Mouse (Mus musculus) myocyte (in vitro differentiated cells): ENCODE measurements around the gene Cmtm2b. TPM values are rescaled to one million over a fixed set of nuclear protein-coding genes. Genes with fewer than 3 reads are reported as not detected.

Experiments
- H3K27me3 ChIP-seq: one replicate; pipeline ENCODE4 v1.6.1; 2011; ENCODE audit not compliant: control insufficient read depth, insufficient read depth, insufficient read length
- H3K36me3 ChIP-seq: one replicate; pipeline ENCODE4 v1.6.1; 2011; ENCODE audit not compliant: control insufficient read depth, insufficient read depth
- H3K4me2 ChIP-seq: one replicate; pipeline ENCODE4 v1.6.1; 2011; ENCODE audit warnings: low read depth, control low read depth
- H3K4me3 ChIP-seq: one replicate; pipeline ENCODE4 v1.5.1; 2011; ENCODE audit warnings: mild to moderate bottlenecking, control low read depth, moderate library complexity
- H3K79me2 ChIP-seq: one replicate; pipeline ENCODE4 v1.6.1; 2011; ENCODE audit not compliant: control insufficient read depth, insufficient read depth
- H3ac ChIP-seq: one replicate; pipeline ENCODE4 v1.6.1; 2011; ENCODE audit not compliant: control insufficient read depth, insufficient read length
- CEBPB ChIP-seq: IDR thresholded peaks from 2 replicates; pipeline ENCODE4 v1.6.1; 2011; ENCODE audit warnings: mild to moderate bottlenecking, moderate library complexity; ENCODE audit not compliant: poor library complexity, insufficient read depth, severe bottlenecking
- E2F4 ChIP-seq: IDR thresholded peaks from one replicate; pipeline ENCODE4 v1.6.1; 2011; ENCODE audit warnings: mild to moderate bottlenecking, control low read depth, moderate library complexity; ENCODE audit not compliant: insufficient read depth
- MAX ChIP-seq: IDR thresholded peaks from one replicate; pipeline ENCODE4 v1.6.1; 2011; ENCODE audit warnings: low read depth, mild to moderate bottlenecking, control low read depth
- MYOD1 ChIP-seq, 3 experiments: IDR thresholded peaks; one replicate each; pipeline ENCODE4 v1.6.1; 2011; ENCODE audit warnings: control low read depth in 2 of 3, low read depth in 2 of 3, mild to moderate bottlenecking in 2 of 3, moderate library complexity in 1 of 3; ENCODE audit not compliant: insufficient read length in 2 of 3, control insufficient read depth in 1 of 3
- MYOG ChIP-seq, 3 experiments: IDR thresholded peaks; one replicate each; pipeline ENCODE4 v1.6.1; 2011; ENCODE audit warnings: control low read depth in 2 of 3, low read depth in 2 of 3, mild to moderate bottlenecking in 2 of 3; ENCODE audit not compliant: insufficient read length in 2 of 3, control insufficient read depth in 1 of 3, insufficient read depth in 1 of 3
- POLR2A ChIP-seq: IDR thresholded peaks from one replicate; pipeline ENCODE4 v1.6.1; 2011; ENCODE audit warnings: low read depth, mild to moderate bottlenecking, control low read depth, moderate library complexity; ENCODE audit not compliant: insufficient read length
- POLR2AphosphoS2 ChIP-seq: IDR thresholded peaks from one replicate; pipeline ENCODE4 v1.6.1; 2011; ENCODE audit warnings: low read depth, control low read depth; ENCODE audit not compliant: insufficient read length
- REST ChIP-seq: IDR thresholded peaks from one replicate; pipeline ENCODE4 v1.6.1; 2011; ENCODE audit warnings: mild to moderate bottlenecking, control low read depth, moderate library complexity; ENCODE audit not compliant: insufficient read depth, insufficient read length
- SRF ChIP-seq: IDR thresholded peaks from one replicate; pipeline ENCODE4 v1.6.1; 2011; ENCODE audit warnings: low read depth; ENCODE audit not compliant: control insufficient read depth, insufficient read length
- TCF12 ChIP-seq: IDR thresholded peaks from one replicate; pipeline ENCODE4 v1.6.1; 2011; ENCODE audit warnings: mild to moderate bottlenecking, control low read depth; ENCODE audit not compliant: poor library complexity, insufficient read depth, severe bottlenecking
- TCF3 ChIP-seq: IDR thresholded peaks from one replicate; pipeline ENCODE4 v1.6.1; 2011; ENCODE audit warnings: low read depth, control low read depth; ENCODE audit not compliant: insufficient read length
- USF1 ChIP-seq: IDR thresholded peaks from one replicate; pipeline ENCODE4 v1.6.1; 2011; ENCODE audit warnings: low read depth, mild to moderate bottlenecking, control low read depth, moderate library complexity
- polyA plus RNA-seq: library from polyadenylated mRNA; unstranded; fragments of >200 nt; fragmentation: generic; extraction: Trizol; gene quantifications from one replicate; pipeline ENCODE4 v1.2.1, GENCODE M21; 2012; ENCODE audit warnings: missing spikeins

Gene Cmtm2b
- polyA plus RNA-seq, 1 experiment = not detected

DNA sequence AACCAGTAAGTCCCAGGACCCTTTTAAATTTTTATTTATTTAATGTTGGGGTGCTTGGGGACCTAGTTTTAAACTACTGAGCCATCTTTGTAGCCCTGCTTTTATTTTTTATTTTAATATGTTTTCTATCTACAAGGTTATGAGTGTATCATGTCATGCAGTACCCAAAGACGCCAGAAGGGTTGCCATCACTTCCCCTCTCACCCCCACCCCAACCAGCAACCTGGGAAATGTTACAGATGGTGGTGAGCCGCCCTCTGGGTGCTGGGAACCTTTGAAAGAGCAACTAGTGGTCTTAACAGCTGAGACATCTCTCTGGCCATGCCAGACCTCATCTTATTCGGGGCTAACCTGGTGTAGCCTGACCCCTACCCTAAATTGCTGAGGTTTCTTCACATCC lies 15.9 kb downstream of the Cmtm2b start:
- no peak overlapping the region for H3ac ChIP-seq
- TF ChIP-seq REST = no peak
- no peak for TF ChIP-seq POLR2A
- TF ChIP-seq MYOG (IDR thresholded peaks at IDR 0.05; ENCODE audit: control insufficient read depth in 1 of 3, insufficient read depth in 1 of 3, insufficient read length in 2 of 3, low read depth in 2 of 3) = no peak
- TF ChIP-seq USF1 = no peak
- no peak for TF ChIP-seq TCF12
- TF ChIP-seq E2F4 = no peak
- H3K4me2 ChIP-seq = no peak overlapping the region
- no peaks in the 10 kb centered on the region for H3K27me3 ChIP-seq
- no peak overlapping the region for H3K4me3 ChIP-seq
- no peaks in the 10 kb centered on the region for H3K79me2 ChIP-seq
- no peaks in the 10 kb centered on the region for H3K36me3 ChIP-seq

DNA sequence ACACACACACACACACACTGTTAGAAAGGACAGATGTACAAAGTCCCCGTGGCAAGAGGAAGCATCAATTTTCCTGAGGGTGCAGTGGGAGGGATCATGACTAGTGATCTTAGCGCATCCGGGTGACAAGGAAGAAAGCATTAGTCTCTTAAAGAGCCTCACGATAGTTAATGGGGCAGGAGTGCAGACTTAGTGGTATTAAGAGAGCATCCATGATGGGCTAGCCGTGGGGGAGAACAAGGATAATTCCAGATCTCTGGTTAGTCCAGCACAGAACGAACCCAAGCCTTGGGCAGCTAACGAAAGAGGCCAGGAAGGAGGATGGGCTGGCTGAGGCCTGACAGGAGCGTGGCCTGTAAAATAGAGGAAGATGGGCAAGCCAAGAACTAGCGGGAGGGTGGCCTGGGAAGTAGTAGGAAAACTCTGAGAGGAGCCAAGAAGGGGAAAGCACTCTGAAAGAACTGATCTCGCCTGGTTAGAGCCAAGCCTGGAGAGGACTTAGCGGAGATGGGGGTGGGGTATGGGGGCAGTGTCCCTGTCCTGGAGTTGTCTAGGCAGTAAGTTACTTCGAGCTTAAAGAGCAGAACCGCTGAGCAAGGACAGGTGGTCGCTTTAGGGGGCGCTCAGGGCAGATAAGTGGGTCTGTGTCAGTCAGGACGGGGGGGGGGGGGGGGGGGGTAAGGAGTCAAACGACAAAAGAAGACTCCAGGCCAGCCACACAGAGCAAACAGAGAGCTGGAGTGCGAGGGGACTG lies 17.4 kb downstream of the Cmtm2b start, which contains the start of gene Cmtm3:
Gene Cmtm3, plus strand, starts transcription at position 182 of the 754 bp plus-strand sequence.
- no peaks in the 10 kb centered on the region for H3K79me2 ChIP-seq

DNA sequence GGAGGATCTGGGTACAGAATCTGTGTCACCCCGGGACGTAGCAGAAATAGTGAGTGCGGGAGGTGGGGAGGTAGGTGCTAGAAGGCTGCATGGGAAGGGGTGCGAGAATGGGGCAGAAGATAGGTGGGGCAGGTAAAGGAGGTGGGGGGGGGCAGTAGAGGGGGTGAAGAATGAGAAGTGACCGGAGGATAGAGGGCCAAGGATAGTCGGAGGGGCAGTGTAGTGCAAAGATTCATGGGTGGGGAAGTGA lies 17.9 kb downstream of the Cmtm2b start:
- H3ac ChIP-seq = peak overlapping the region; percentile 28
- peak overlapping the region; percentile 68 for H3K4me3 ChIP-seq
- no peaks in the 10 kb centered on the region for H3K36me3 ChIP-seq

More for the DNA sequence above, 17.4 kb downstream of the Cmtm2b start, which contains the start of gene Cmtm3:
- Histone ChIP-seq H3K4me2 (peak within 1 kb of the TSS; percentile 89), H3K4me3 (peak within 1 kb of the TSS; percentile 68), H3K36me3 (no peaks in the 10 kb centered on the region), H3ac (peak within 1 kb of the TSS; percentile 28), H3K27me3 (no peaks in the 10 kb centered on the region)
- TF ChIP-seq TCF3 (no peak), SRF (no peak), TCF12 (no peak), E2F4 (no peak), CEBPB (no peak), REST (no peak), POLR2A (no peak)

DNA sequence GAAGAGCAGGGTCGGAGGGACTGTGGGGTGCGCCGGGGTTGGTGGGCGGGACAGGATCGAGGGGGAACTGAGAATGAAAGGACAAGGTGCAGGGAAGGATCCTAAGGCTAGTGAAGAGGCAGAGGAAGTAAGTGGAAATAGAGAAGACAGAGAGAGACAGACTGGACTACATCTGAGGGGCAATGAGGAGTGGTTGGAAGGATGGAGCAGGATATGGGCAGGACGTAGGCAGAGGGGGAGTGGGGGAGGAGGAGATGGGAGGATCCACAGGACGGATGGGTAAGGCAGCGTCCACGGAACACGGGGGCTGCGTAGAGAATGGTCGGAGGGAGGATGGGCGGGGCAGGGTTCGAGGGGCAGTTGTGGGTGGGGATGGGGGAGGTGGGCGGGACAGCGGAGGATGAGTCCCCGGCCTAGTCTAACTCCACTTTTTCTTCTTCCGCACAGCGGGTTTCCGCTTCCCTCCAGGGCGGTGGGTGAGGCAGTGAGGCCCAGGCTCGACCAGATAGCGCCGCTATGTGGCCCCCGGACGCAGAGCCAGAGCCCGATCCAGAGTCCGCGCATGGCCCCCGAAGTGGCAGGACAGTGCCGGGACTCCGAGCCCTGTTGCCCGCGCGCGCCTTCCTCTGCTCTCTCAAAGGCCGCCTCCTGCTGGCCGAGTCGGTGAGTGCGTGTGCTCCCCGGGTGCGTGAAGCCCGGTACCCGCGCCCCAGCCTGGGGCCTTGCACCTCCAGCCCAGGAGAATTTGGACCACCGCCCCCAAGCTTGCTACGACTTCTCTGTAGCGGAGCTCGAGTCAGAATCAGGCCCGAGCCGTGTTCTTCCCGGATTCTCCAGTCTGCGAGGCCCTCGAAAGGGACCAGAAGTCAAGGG lies 18.4 kb downstream of the Cmtm2b start:
- Histone ChIP-seq H3K36me3 (no peaks in the 10 kb centered on the region), H3K27me3 (no peaks in the 10 kb centered on the region), H3ac (peak overlapping the region; percentile 28), H3K79me2 (no peaks in the 10 kb centered on the region), H3K4me3 (peak overlapping the region; percentile 68), H3K4me2 (peak overlapping the region; percentile 89)
- TF ChIP-seq SRF (no peak), TCF3 (no peak), CEBPB (no peak), POLR2A (peak; percentile 60), MYOD1 (IDR thresholded peaks at IDR 0.05; ENCODE audit: control insufficient read depth in 1 of 3, insufficient read length in 2 of 3, low read depth in 2 of 3) (no peak), POLR2AphosphoS2 (peak; percentile 24), MAX (no peak), E2F4 (no peak), REST (no peak), TCF12 (no peak), MYOG (IDR thresholded peaks at IDR 0.05; ENCODE audit: control insufficient read depth in 1 of 3, insufficient read depth in 1 of 3, insufficient read length in 2 of 3, low read depth in 2 of 3) (no peak)

More for the DNA sequence above, 17.9 kb downstream of the Cmtm2b start:
- H3K27me3 ChIP-seq = no peaks in the 10 kb centered on the region
- TF ChIP-seq SRF (no peak), E2F4 (no peak), POLR2A (no peak), TCF12 (no peak), USF1 (no peak), POLR2AphosphoS2 (no peak), MYOD1 (IDR thresholded peaks at IDR 0.05; ENCODE audit: control insufficient read depth in 1 of 3, insufficient read length in 2 of 3, low read depth in 2 of 3) (no peak), CEBPB (no peak), MAX (no peak), REST (no peak), TCF3 (no peak), MYOG (IDR thresholded peaks at IDR 0.05; ENCODE audit: control insufficient read depth in 1 of 3, insufficient read depth in 1 of 3, insufficient read length in 2 of 3, low read depth in 2 of 3) (no peak)
- H3K79me2 ChIP-seq = no peaks in the 10 kb centered on the region
- H3K4me2 ChIP-seq = peak overlapping the region; percentile 89
